Mouse (Mus musculus): Measurements from ENCODE around the gene Dsn1. TPM values are rescaled to one million over a fixed set of nuclear protein-coding genes. Genes with fewer than 3 reads are reported as not detected.

The Dsn1 gene
- 1 to 10 TPM; 5.3 to 6.0 TPM for total RNA-seq (2021)
- long read RNA-seq, experiment 1, transcript Dsn1-201 (11 exons, 2,080 nt) = major isoform, 7 of 16 reads
- long read RNA-seq, experiment 1, partial matches to known transcripts = 4 of 16 reads
- long read RNA-seq, experiment 1, other reads (novel, unspliced or antisense) = 5 of 16 reads
- long read RNA-seq, experiment 2, partial matches to known transcripts = 3 of 5 reads
- long read RNA-seq, experiment 2, other reads (novel, unspliced or antisense) = 1 of 5 reads

GRCm38 (mm10) chr2:157006511-157007233, at the start of gene Dsn1:
Dsn1 (minus strand) TSS chr2:157007154.
- DNase-seq = peak; percentile 94

GRCm38 (mm10) chr2:157055721-157056120, 48.8 kb upstream of the Dsn1 start:
- no peak for DNase-seq

GRCm38 (mm10) chr2:157054816-157055215, 47.9 kb upstream of the Dsn1 start:
- DNase-seq = no peak

- DNase-seq = no peak
Observed at GRCm38 (mm10) chr2:157054297-157054696, 47.3 kb upstream of the Dsn1 start.

GRCm38 (mm10) chr2:157053787-157054186, 46.8 kb upstream of the Dsn1 start:
- no peak for DNase-seq

GRCm38 (mm10) chr2:157053124-157053523, 46.2 kb upstream of the Dsn1 start:
- no peak for DNase-seq

GRCm38 (mm10) chr2:157052448-157052847, 45.5 kb upstream of the Dsn1 start:
- DNase-seq = no peak

GRCm38 (mm10) chr2:157049831-157050243, 42.9 kb upstream of the Dsn1 start:
- DNase-seq = no peak

- no peak for DNase-seq
Observed at GRCm38 (mm10) chr2:157048395-157049181, 41.6 kb upstream of the Dsn1 start.

GRCm38 (mm10) chr2:157046956-157047355, 40.0 kb upstream of the Dsn1 start:
- DNase-seq = no peak

GRCm38 (mm10) chr2:157045932-157046331, 39.0 kb upstream of the Dsn1 start:
- no peak for DNase-seq

- no peak for DNase-seq
Observed at GRCm38 (mm10) chr2:157043987-157044386, 37.0 kb upstream of the Dsn1 start.

- no peak for DNase-seq
Observed at GRCm38 (mm10) chr2:157043556-157043955, 36.6 kb upstream of the Dsn1 start.

- no peak for DNase-seq
Observed at GRCm38 (mm10) chr2:157041421-157041820, 34.5 kb upstream of the Dsn1 start.

- DNase-seq = no peak
Observed at GRCm38 (mm10) chr2:157040649-157041046, 33.7 kb upstream of the Dsn1 start.

GRCm38 (mm10) chr2:157039900-157040648, 33.1 kb upstream of the Dsn1 start:
- no peak for DNase-seq

GRCm38 (mm10) chr2:157037303-157037702, 30.3 kb upstream of the Dsn1 start:
- no peak for DNase-seq

- DNase-seq = no peak
Observed at GRCm38 (mm10) chr2:157036400-157036799, 29.4 kb upstream of the Dsn1 start.

GRCm38 (mm10) chr2:157035371-157035770, 28.4 kb upstream of the Dsn1 start:
- DNase-seq = no peak

- DNase-seq = peak; percentile 94
Observed at GRCm38 (mm10) chr2:157030804-157031203, 23.9 kb upstream of the Dsn1 start.

GRCm38 (mm10) chr2:157028261-157028660, 21.3 kb upstream of the Dsn1 start:
- DNase-seq = no peak

Data from gastrocnemius, postnatal 10 days (tissue).